Mouse (Mus musculus): ENCODE measurements around the gene Btaf1.

DNA sequence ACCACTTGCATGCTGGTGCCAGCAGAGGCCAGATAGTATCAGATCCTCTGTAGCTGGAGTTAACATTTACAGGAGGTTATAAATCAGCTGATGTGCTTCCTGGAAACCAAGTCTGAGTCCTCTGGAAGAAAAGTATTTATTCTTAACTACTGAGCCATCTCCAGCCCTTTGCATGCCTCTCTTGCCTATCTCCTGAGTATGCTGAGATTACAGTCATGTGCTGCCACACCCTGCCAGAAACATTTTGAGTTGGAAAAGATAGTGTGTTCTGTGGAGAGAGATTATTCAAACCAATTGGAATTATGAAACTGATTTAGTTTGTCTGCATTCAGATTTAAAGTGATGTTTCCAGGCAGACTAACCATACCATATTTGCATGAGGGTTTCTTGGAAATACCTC, 48.5 kb upstream of the Btaf1 start:
- no peak for TF ChIP-seq POLR2A (IDR thresholded peaks at IDR 0.05; ENCODE audit: extremely low read depth, insufficient read depth, low read length)
- TF ChIP-seq CTCF (IDR thresholded peaks at IDR 0.05; ENCODE audit: low read depth, low read length) = no peak

All from liver, adult 2 months (tissue).